Mouse (Mus musculus): ENCODE measurements around the gene Grik4.

- TF ChIP-seq NRF1 (IDR thresholded peaks at IDR 0.05; ENCODE audit: low read depth, low read length) = no peak
- TF ChIP-seq PAX5 (IDR thresholded peaks at IDR 0.05; ENCODE audit: low read length) = no peak
- no peak for TF ChIP-seq MAX (IDR thresholded peaks at IDR 0.05; ENCODE audit: low read length)
These were observed 62.0 kb downstream of the Grik4 start for GRCm38 (mm10) chr9:42882313-42882712.

All from CH12.LX (cell line).